Mouse (Mus musculus) liver, embryonic 13.5 days (tissue): ENCODE data around the gene Gzma. TPM values are rescaled to one million over a fixed set of nuclear protein-coding genes. Genes with fewer than 3 reads are reported as not detected.

ENCODE experiments used
- ATAC-seq: fragments of 200-750 bp; cut with Nextera tagmentation; 2 replicates; pipeline ENCODE4 v1.8.0; 2017; ENCODE audit warnings: low read depth, mild to moderate bottlenecking, moderate number of reproducible peaks, moderate library complexity
- DNase-seq: peaks from one replicate; pipeline ENCODE4 v3.0.0; 2022
- H3K27ac ChIP-seq: fragments of 300-500 bp; sonication (generic); 2 replicates; pipeline ENCODE4 v1.5.1; 2015; ENCODE audit warnings: moderate library complexity, mild to moderate bottlenecking, inconsistent platforms
- H3K27me3 ChIP-seq: fragments of 300-500 bp; sonication (generic); 2 replicates; pipeline ENCODE4 v1.6.1; 2015; ENCODE audit warnings: mild to moderate bottlenecking, inconsistent platforms
- H3K36me3 ChIP-seq: fragments of 300-500 bp; sonication (generic); 2 replicates; pipeline ENCODE4 v1.6.1; 2015; ENCODE audit warnings: mild to moderate bottlenecking, inconsistent platforms
- H3K4me1 ChIP-seq: fragments of 300-500 bp; sonication (generic); replicated peaks from 2 replicates; pipeline ENCODE4 v1.6.1; 2015; ENCODE audit warnings: inconsistent platforms
- H3K4me2 ChIP-seq: fragments of 300-500 bp; sonication (generic); 2 replicates; pipeline ENCODE4 v1.6.1; 2015; ENCODE audit warnings: inconsistent platforms, mild to moderate bottlenecking, moderate library complexity
- H3K4me3 ChIP-seq: fragments of 300-500 bp; sonication (generic); replicated peaks from 2 replicates; pipeline ENCODE4 v1.5.1; 2015; ENCODE audit warnings: mild to moderate bottlenecking, inconsistent platforms
- H3K9ac ChIP-seq: fragments of 300-500 bp; sonication (generic); 2 replicates; pipeline ENCODE4 v1.6.1; 2015; ENCODE audit warnings: mild to moderate bottlenecking, inconsistent platforms
- H3K9me3 ChIP-seq: fragments of 300-500 bp; sonication (generic); replicated peaks from 2 replicates; pipeline ENCODE4 v1.6.1; 2016; ENCODE audit warnings: inconsistent platforms
- WGBS: fragments of 180-500 bp; shearing (Covaris S2); methylation state at CpG from one replicate; pipeline ENCODE4 v1.1.7; 2015; ENCODE audit not compliant: insufficient replicate concordance; 5-methylcytosine and 5-hydroxymethylcytosine counted together
- polyA plus RNA-seq: library from polyadenylated mRNA; unstranded; fragments of >200 nt; fragmentation: Nextera tagmentation; extraction: Ambion mirVana; gene quantifications from 2 replicates; pipeline ENCODE4 v1.2.1, GENCODE M21; 2015

Gzma gene
- polyA plus RNA-seq, 1 experiment from 2014 or later: not detected

DNA sequence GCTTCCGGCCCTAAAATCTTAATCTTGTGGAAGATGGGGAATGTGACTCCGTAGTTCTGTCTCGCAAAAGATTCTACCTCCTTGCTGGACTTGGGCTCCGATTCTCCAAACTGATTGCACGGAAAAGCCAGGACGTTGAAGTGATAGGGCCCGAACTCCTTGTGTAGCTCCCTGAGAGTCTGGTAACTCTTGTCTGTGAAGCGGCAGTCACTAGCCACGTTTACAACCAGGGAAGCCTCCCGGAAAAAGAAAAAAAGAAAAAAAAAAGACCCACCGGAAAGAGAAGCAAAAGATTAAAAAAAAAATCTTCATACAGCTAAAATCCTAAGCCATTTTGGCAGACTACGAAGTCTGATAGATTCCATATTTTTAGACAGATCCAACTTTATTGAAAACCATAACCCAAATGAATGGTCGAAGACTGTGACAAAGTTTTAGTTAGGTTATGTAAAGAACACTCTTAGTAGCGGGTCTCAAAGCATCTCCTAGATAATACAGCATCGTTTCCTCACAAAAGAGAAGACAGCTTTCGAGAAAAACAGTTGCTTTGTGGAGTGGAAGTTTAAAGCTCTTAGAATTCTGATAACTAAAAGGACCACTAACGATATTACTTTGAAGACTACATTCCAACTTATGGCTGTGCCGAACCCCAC is 55.2 kb downstream of the Gzma start:
- H3K27ac ChIP-seq: no peak overlapping the region
- H3K36me3 ChIP-seq: no peaks in the 10 kb centered on the region
- 0 out of 2 replicates have a peak overlapping the region, but pooled peaks have one; percentile 23 for H3K9ac ChIP-seq
- no peaks in the 10 kb centered on the region for H3K9me3 ChIP-seq
- 33% methylated on average over 18 of the region's 18 CpGs for WGBS
- peak overlapping the region; percentile 16 for H3K4me3 ChIP-seq
- ATAC-seq (no peak), DNase-seq (no peak)
- peak overlapping the region; percentile 46; the same call in 1 of the 2 replicates for H3K4me2 ChIP-seq
- peaks cover 14% of the 10 kb centered on the region for H3K27me3 ChIP-seq
- H3K4me1 ChIP-seq: no peaks in the 10 kb centered on the region

- no peak overlapping the region; the same call in 1 of the 2 replicates for H3K4me3 ChIP-seq
- WGBS: 64% methylated on average over 3 of the region's 3 CpGs
- DNase-seq: no peak
- no peaks in the 10 kb centered on the region for H3K4me1 ChIP-seq
- H3K36me3 ChIP-seq: no peaks in the 10 kb centered on the region
- ATAC-seq: no peak
- peaks cover 14% of the 10 kb centered on the region for H3K27me3 ChIP-seq
- H3K9ac ChIP-seq: no peak overlapping the region
- H3K27ac ChIP-seq: no peak overlapping the region
- no peaks in the 10 kb centered on the region for H3K9me3 ChIP-seq
- H3K4me2 ChIP-seq: peak overlapping the region; percentile 8; the same call in 1 of the 2 replicates
These were observed 55.9 kb downstream of the Gzma start for GRCm38 (mm10) chr13:113044876-113045275.

Other genes with a start within 250 kb of the Gzma start
- 42.2 and 56.3 TPM in 2 replicates for gene Mtrex, start 173.6 kb downstream of the Gzma start, polyA plus RNA-seq
- 13.2 and 14.4 TPM in 2 replicates for gene Dhx29, start 173.5 kb downstream of the Gzma start, polyA plus RNA-seq
- 0.15 TPM in 1 of 2 replicates, not detected in the other for gene Ccno, start 113.2 kb downstream of the Gzma start, polyA plus RNA-seq
- not detected in 2 replicates for gene Mcidas, start 107.1 kb downstream of the Gzma start, polyA plus RNA-seq
- gene Cdc20b, start 65.9 kb downstream of the Gzma start, polyA plus RNA-seq: not detected in 2 replicates
- gene Gpx8, start 54.6 kb downstream of the Gzma start, polyA plus RNA-seq: 10.0 and 12.2 TPM in 2 replicates
- gene Esm1, start 108.7 kb upstream of the Gzma start, polyA plus RNA-seq: 0.65 and 0.75 TPM in 2 replicates
- gene Gzmk, start 124.9 kb upstream of the Gzma start, polyA plus RNA-seq: not detected in 2 replicates
- gene BC067074, start 192.2 kb upstream of the Gzma start, polyA plus RNA-seq: 0.22 and 0.23 TPM in 2 replicates